Mouse (Mus musculus) erythroblast, adult 5-6 weeks (primary cell): ENCODE data around the gene Nxpe5. TPM values are rescaled to one million over a fixed set of nuclear protein-coding genes. Genes with fewer than 3 reads are reported as not detected.
A peak's percentile ranks its signal among the peaks of the same experiment; 100 is the strongest.

Source experiments
- ATAC-seq: replicated peaks from 2 replicates; pipeline ENCODE4 v1.8.0; 2016; ENCODE audit warnings: moderate number of reproducible peaks, mild to moderate bottlenecking, moderate TSS enrichment, inconsistent platforms; ENCODE audit not compliant: poor library complexity, low FRiP score, severe bottlenecking
- total RNA-seq, 2 experiments: library from RNA; stranded (forward) in 1 of 2; stranded (reverse) in 1 of 2; fragments of 150-400 nt in 1 of 2; fragments of 200-764, 138-1000 nt in 1 of 2; gene quantifications; 2 replicates each; pipeline versions ENCODE4 v1.2.3 to v1.2.4; 2015 to 2017; ENCODE audit warnings: low replicate concordance in 2 of 2

Gene Nxpe5
- total RNA-seq, 2 experiments from 2014 or later: not detected

- no peak for ATAC-seq
Observed at GRCm38 (mm10) chr5:138241511-138241910, 15.8 kb downstream of the Nxpe5 start.

GRCm38 (mm10) chr5:138251144-138251543 lies 25.4 kb downstream of the Nxpe5 start:
- ATAC-seq: no peak

- no peak for ATAC-seq
Observed at GRCm38 (mm10) chr5:138253061-138253460, 27.4 kb downstream of the Nxpe5 start.

- ATAC-seq: peak; percentile 98
Observed at GRCm38 (mm10) chr5:138255353-138256093, 29.8 kb downstream of the Nxpe5 start, which contains the start of gene Lamtor4. TSS of gene Lamtor4 (plus strand) at chr5:138255482.

- ATAC-seq: no peak; the same call in 1 of the 2 replicates
Observed at GRCm38 (mm10) chr5:138256094-138256467, 30.4 kb downstream of the Nxpe5 start.

GRCm38 (mm10) chr5:138256966-138257584 lies 31.4 kb downstream of the Nxpe5 start:
- ATAC-seq: no peak

GRCm38 (mm10) chr5:138257585-138257978 lies 31.9 kb downstream of the Nxpe5 start:
- no peak for ATAC-seq

- ATAC-seq: no peak
Observed at GRCm38 (mm10) chr5:138258078-138258477, 32.4 kb downstream of the Nxpe5 start.

GRCm38 (mm10) chr5:138258542-138258941 lies 32.8 kb downstream of the Nxpe5 start:
- ATAC-seq: no peak

- no peak for ATAC-seq
Observed at GRCm38 (mm10) chr5:138258993-138259392, 33.3 kb downstream of the Nxpe5 start.

- no peak for ATAC-seq
Observed at GRCm38 (mm10) chr5:138260051-138260450, 34.4 kb downstream of the Nxpe5 start.

GRCm38 (mm10) chr5:138260834-138261233 lies 35.1 kb downstream of the Nxpe5 start:
- ATAC-seq: no peak

GRCm38 (mm10) chr5:138262001-138262400 lies 36.3 kb downstream of the Nxpe5 start:
- no peak for ATAC-seq

GRCm38 (mm10) chr5:138262582-138263240 lies 37.0 kb downstream of the Nxpe5 start:
- no peak for ATAC-seq

- peak; percentile 94 for ATAC-seq
Observed at GRCm38 (mm10) chr5:138263260-138264206, 37.8 kb downstream of the Nxpe5 start, which contains the start of gene BC037034. TSS of gene BC037034 (minus strand) at chr5:138264033.

GRCm38 (mm10) chr5:138264207-138264578 lies 38.5 kb downstream of the Nxpe5 start:
- ATAC-seq: peak; percentile 6; the same call in 1 of the 2 replicates

- no peak for ATAC-seq
Observed at GRCm38 (mm10) chr5:138265712-138266111, 40.0 kb downstream of the Nxpe5 start.

- ATAC-seq: no peak
Observed at GRCm38 (mm10) chr5:138267114-138267513, 41.4 kb downstream of the Nxpe5 start.

GRCm38 (mm10) chr5:138268980-138269379 lies 43.3 kb downstream of the Nxpe5 start:
- no peak for ATAC-seq

GRCm38 (mm10) chr5:138271232-138271631 lies 45.5 kb downstream of the Nxpe5 start:
- ATAC-seq: no peak
